Mouse (Mus musculus): ENCODE data around the gene Gm3147. TPM values are rescaled to one million over a fixed set of nuclear protein-coding genes. Genes with fewer than 3 reads are reported as not detected.
"Not testable (repeated sequence)": the region's sequence is repeated elsewhere in the genome, so short reads cannot be mapped to it uniquely, and the experiment has no call there.

Gm3147 gene
- polyA plus RNA-seq (2015; fragmentation: Nextera tagmentation; extraction: Ambion mirVana), result not detected in 2 replicates

DNA sequence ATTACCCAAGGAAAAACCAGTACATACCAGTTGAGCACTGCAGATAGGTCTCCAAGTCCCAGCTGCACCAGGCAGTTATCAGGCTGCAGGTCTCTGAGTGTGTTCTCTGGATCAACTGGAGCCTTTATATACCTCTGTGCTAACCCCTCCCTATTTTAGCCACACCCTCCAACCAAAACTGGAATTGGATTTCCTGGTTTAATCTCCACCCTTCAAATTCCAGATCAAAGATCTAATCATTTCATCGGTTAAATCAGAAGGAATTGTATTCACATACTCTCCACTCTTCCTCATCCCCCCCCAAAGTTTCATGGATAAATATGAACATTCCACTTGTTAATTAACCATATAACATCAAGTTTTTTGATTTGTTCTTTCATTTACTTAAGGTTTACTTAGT, at the start of gene Gm3147:
TSS of gene Gm3147 (minus strand) at position 101 of the 400 bp plus-strand sequence.
- not testable (repeated sequence) for H3K27me3 ChIP-seq; H3K9me3 ChIP-seq (replicated peaks); ATAC-seq; H3K4me3 ChIP-seq; H3K36me3 ChIP-seq (ENCODE audit: poor library complexity, severe bottlenecking); H3K27ac ChIP-seq; H3K4me1 ChIP-seq; H3K9ac ChIP-seq; H3K4me2 ChIP-seq
- no CpG with 5 or more reads among the region's 1 CpGs for WGBS

- not testable (repeated sequence) for H3K9ac ChIP-seq; H3K27ac ChIP-seq; ATAC-seq; H3K36me3 ChIP-seq (ENCODE audit: poor library complexity, severe bottlenecking); H3K4me2 ChIP-seq; H3K4me1 ChIP-seq; H3K27me3 ChIP-seq; H3K4me3 ChIP-seq; H3K9me3 ChIP-seq (replicated peaks)
- no CpG with 5 or more reads among the region's 2 CpGs for WGBS
These were observed 31.9 kb upstream of the Gm3147 start, which contains the start of gene Gm6205 for GRCm38 (mm10) chr5:94648082-94648481. Gene Gm6205, plus strand, starts transcription at chr5:94648382.

GRCm38 (mm10) chr5:94623679-94624078, 7.5 kb upstream of the Gm3147 start, which contains the start of gene Gm6509:
Gene Gm6509, plus strand, starts transcription at chr5:94623979.
- not testable (repeated sequence) for H3K27ac ChIP-seq, ATAC-seq
- WGBS, result 60% methylated on average over 1 of the region's 2 CpGs

More at GRCm38 (mm10) chr5:94623679-94624078, 7.5 kb upstream of the Gm3147 start, which contains the start of gene Gm6509:
- not testable (repeated sequence) for H3K4me2 ChIP-seq; H3K9ac ChIP-seq; H3K36me3 ChIP-seq (ENCODE audit: poor library complexity, severe bottlenecking); H3K4me3 ChIP-seq; H3K9me3 ChIP-seq (replicated peaks); H3K4me1 ChIP-seq; H3K27me3 ChIP-seq

Other genes starting within 250 kb of the Gm3147 start
- not detected in 2 replicates for gene Gm7682, start 170.6 kb downstream of the Gm3147 start, polyA plus RNA-seq (2015; fragmentation: Nextera tagmentation; extraction: Ambion mirVana)
- gene Gm3139, start 90.1 kb downstream of the Gm3147 start, polyA plus RNA-seq (2015; fragmentation: Nextera tagmentation; extraction: Ambion mirVana), result not detected in 2 replicates
- gene Gm6509, start 7.6 kb upstream of the Gm3147 start, polyA plus RNA-seq (2015; fragmentation: Nextera tagmentation; extraction: Ambion mirVana), result not detected in 2 replicates
- gene Gm6205, start 32.0 kb upstream of the Gm3147 start, polyA plus RNA-seq (2015; fragmentation: Nextera tagmentation; extraction: Ambion mirVana), result not detected in 2 replicates
- not detected in 2 replicates for gene Gm3183, start 249.1 kb upstream of the Gm3147 start, polyA plus RNA-seq (2015; fragmentation: Nextera tagmentation; extraction: Ambion mirVana)